Mouse (Mus musculus) CH12.LX (cell line): ENCODE results near the gene Phactr1. TPM values are rescaled to one million over a fixed set of nuclear protein-coding genes. Genes with fewer than 3 reads are reported as not detected.

ENCODE experiments used
- DNase-seq: peaks from one replicate; pipeline ENCODE4 v3.0.0-alpha.2; 2013; ENCODE audit errors: extremely low read depth
- H3K27ac ChIP-seq: 2 replicates; pipeline ENCODE4 v1.5.1; 2012; ENCODE audit warnings: low read depth, mild to moderate bottlenecking, control low read depth, moderate library complexity; ENCODE audit not compliant: insufficient read depth
- H3K27me3 ChIP-seq: replicated peaks from 2 replicates; pipeline ENCODE3; 2012; ENCODE audit warnings: inconsistent platforms
- H3K36me3 ChIP-seq, 2 experiments: replicated peaks in 1 of 2; 2 replicates each; pipeline versions ENCODE3 to v1.6.1; 2012; ENCODE audit warnings: inconsistent platforms in 1 of 2, low read length in 1 of 2, mild to moderate bottlenecking in 1 of 2, mixed read lengths in 1 of 2, moderate library complexity in 1 of 2; ENCODE audit not compliant: control insufficient read depth in 1 of 2, insufficient read depth in 1 of 2
- H3K4me1 ChIP-seq, 2 experiments: 2 replicates each; pipeline ENCODE4 v1.6.1; 2012; ENCODE audit warnings: inconsistent platforms in 1 of 2, moderate library complexity in 1 of 2; ENCODE audit not compliant: insufficient read depth in 2 of 2, control insufficient read depth in 1 of 2
- H3K4me2 ChIP-seq: 2 replicates; pipeline ENCODE4 v1.6.1; 2012; ENCODE audit warnings: low read depth, mild to moderate bottlenecking, control low read depth; ENCODE audit not compliant: poor library complexity, insufficient read depth, severe bottlenecking
- H3K4me3 ChIP-seq, 3 experiments: fragments of 150-350 bp in 1 of 3; sonication (generic) in 1 of 3; replicated peaks in 1 of 3; 2 replicates each; pipeline versions ENCODE3 to v1.5.1; 2011 to 2012; ENCODE audit warnings: low read depth in 2 of 3, low read length in 2 of 3, mild to moderate bottlenecking in 2 of 3, moderate library complexity in 2 of 3, control low read depth in 1 of 3, improper control_type of control experiment in 1 of 3, inconsistent platforms in 1 of 3, mixed read lengths in 1 of 3; ENCODE audit not compliant: poor library complexity in 1 of 3
- H3K79me2 ChIP-seq: replicated peaks from 2 replicates; pipeline ENCODE4 v1.6.1; 2012; ENCODE audit warnings: mild to moderate bottlenecking, moderate library complexity; ENCODE audit not compliant: control insufficient read depth, poor library complexity, insufficient read depth, severe bottlenecking; ENCODE audit errors: extremely low read depth
- H3K9ac ChIP-seq: 2 replicates; pipeline ENCODE4 v1.6.1; 2012; ENCODE audit warnings: low read depth, mild to moderate bottlenecking, control low read depth, moderate library complexity; ENCODE audit not compliant: insufficient read depth
- H3K9me3 ChIP-seq: replicated peaks from 2 replicates; pipeline ENCODE3; 2012; ENCODE audit warnings: low read length, inconsistent platforms, mixed read lengths
- BHLHE40 ChIP-seq: IDR thresholded peaks from 2 replicates; pipeline ENCODE4 v1.6.1; 2011; ENCODE audit warnings: mild to moderate bottlenecking, low read depth, low read length, improper control_type of control experiment
- CHD1 ChIP-seq: IDR thresholded peaks from 2 replicates; pipeline ENCODE4 v1.6.1; 2012; ENCODE audit warnings: low read depth, low read length, improper control_type of control experiment, inconsistent platforms
- CTCF ChIP-seq, 2 experiments: IDR thresholded peaks in 1 of 2; conservative IDR thresholded peaks in 1 of 2; 2 replicates each; pipeline ENCODE4 v1.5.1; 2011 to 2012; ENCODE audit warnings: low read depth in 2 of 2, low read length in 2 of 2, improper control_type of control experiment in 1 of 2, inconsistent platforms in 1 of 2, mild to moderate bottlenecking in 1 of 2, moderate library complexity in 1 of 2
- HCFC1 ChIP-seq: IDR thresholded peaks from 2 replicates; pipeline ENCODE4 v1.6.1; 2012; ENCODE audit warnings: low read depth, mild to moderate bottlenecking, inconsistent platforms, low read length, improper control_type of control experiment
- JUN ChIP-seq: IDR thresholded peaks from 2 replicates; pipeline ENCODE4 v1.6.1; 2011; ENCODE audit warnings: low read depth, mild to moderate bottlenecking, low read length, improper control_type of control experiment, moderate library complexity; ENCODE audit not compliant: insufficient read depth
- JUND ChIP-seq: conservative IDR thresholded peaks from 2 replicates; pipeline ENCODE4 v1.6.1; 2011; ENCODE audit warnings: low read depth, low read length, improper control_type of control experiment
- KAT2A ChIP-seq: IDR thresholded peaks from 2 replicates; pipeline ENCODE4 v1.6.1; 2012; ENCODE audit warnings: low read length, improper control_type of control experiment, inconsistent platforms; ENCODE audit not compliant: insufficient replicate concordance
- MAX ChIP-seq: IDR thresholded peaks from 2 replicates; pipeline ENCODE4 v1.6.1; 2011; ENCODE audit warnings: low read length, improper control_type of control experiment
- MEF2A ChIP-seq: IDR thresholded peaks from 2 replicates; pipeline ENCODE4 v1.6.1; 2014; ENCODE audit warnings: low read depth, mild to moderate bottlenecking, inconsistent platforms, low read length, improper control_type of control experiment, borderline replicate concordance
- MYC ChIP-seq: IDR thresholded peaks from 2 replicates; pipeline ENCODE4 v1.6.1; 2011; ENCODE audit warnings: low read depth, mild to moderate bottlenecking, improper control_type of control experiment, low read length
- NELFE ChIP-seq: IDR thresholded peaks from 2 replicates; pipeline ENCODE4 v1.6.1; 2011; ENCODE audit warnings: low read depth, low read length, improper control_type of control experiment
- PAX5 ChIP-seq: IDR thresholded peaks from 2 replicates; pipeline ENCODE4 v1.6.1; 2012; ENCODE audit warnings: low read length, inconsistent platforms, mixed read lengths
- POLR2AphosphoS2 ChIP-seq: IDR thresholded peaks from 2 replicates; pipeline ENCODE4 v1.6.1; 2011; ENCODE audit warnings: low read depth, low read length, improper control_type of control experiment
- RCOR1 ChIP-seq: conservative IDR thresholded peaks from 2 replicates; pipeline ENCODE4 v1.6.1; 2012; ENCODE audit warnings: low read depth, mild to moderate bottlenecking, inconsistent platforms, low read length, improper control_type of control experiment
- TCF12 ChIP-seq: IDR thresholded peaks from 2 replicates; pipeline ENCODE4 v1.6.1; 2014; ENCODE audit warnings: low read depth, mild to moderate bottlenecking, inconsistent platforms, low read length, improper control_type of control experiment
- ZC3H11A ChIP-seq: IDR thresholded peaks from 2 replicates; pipeline ENCODE4 v1.6.1; 2012; ENCODE audit warnings: low read depth, mild to moderate bottlenecking, inconsistent platforms, low read length, improper control_type of control experiment
- ZMIZ1 ChIP-seq: IDR thresholded peaks from 2 replicates; pipeline ENCODE4 v1.6.1; 2012; ENCODE audit warnings: low read depth, mild to moderate bottlenecking, inconsistent platforms, low read length, improper control_type of control experiment
- dilution Hi-C: fragments of 300-500 bp; cut with MboI; formaldehyde crosslinking; loops from 2 replicates; pipeline ENCODE4 v1.14.3; 2020; ENCODE audit warnings: low sequenced_read_pairs; ENCODE audit not compliant: extremely low pct_unique_long_range_greater_than_20kb, extremely low pct_ligation_motif_present
- in situ Hi-C: fragments of 300-500 bp; cut with MboI; formaldehyde crosslinking; loops from 3 replicates; pipeline ENCODE4 v1.14.3; 2019; ENCODE audit warnings: low sequenced_read_pairs, low pct_ligation_motif_present, low pct_unique_long_range_greater_than_20kb, mixed read lengths
- polyA plus RNA-seq: library from polyadenylated mRNA; unstranded; fragments of >175 nt; gene quantifications from 2 replicates; pipeline ENCODE4 v1.2.1, GENCODE M21; 2012; ENCODE audit warnings: low read depth; ENCODE audit not compliant: insufficient read length
- total RNA-seq, 2 experiments: library from RNA; depleted of rRNA; stranded (reverse); fragments of 300-350 nt in 1 of 2; fragments of >200 nt in 1 of 2; gene quantifications; 2 replicates each; pipeline ENCODE4 v1.2.3; 2012 to 2014

The Phactr1 gene
- total and polyA plus RNA-seq, 3 experiments, result 2.0 to 6.1 (median 3.1) TPM

DNA sequence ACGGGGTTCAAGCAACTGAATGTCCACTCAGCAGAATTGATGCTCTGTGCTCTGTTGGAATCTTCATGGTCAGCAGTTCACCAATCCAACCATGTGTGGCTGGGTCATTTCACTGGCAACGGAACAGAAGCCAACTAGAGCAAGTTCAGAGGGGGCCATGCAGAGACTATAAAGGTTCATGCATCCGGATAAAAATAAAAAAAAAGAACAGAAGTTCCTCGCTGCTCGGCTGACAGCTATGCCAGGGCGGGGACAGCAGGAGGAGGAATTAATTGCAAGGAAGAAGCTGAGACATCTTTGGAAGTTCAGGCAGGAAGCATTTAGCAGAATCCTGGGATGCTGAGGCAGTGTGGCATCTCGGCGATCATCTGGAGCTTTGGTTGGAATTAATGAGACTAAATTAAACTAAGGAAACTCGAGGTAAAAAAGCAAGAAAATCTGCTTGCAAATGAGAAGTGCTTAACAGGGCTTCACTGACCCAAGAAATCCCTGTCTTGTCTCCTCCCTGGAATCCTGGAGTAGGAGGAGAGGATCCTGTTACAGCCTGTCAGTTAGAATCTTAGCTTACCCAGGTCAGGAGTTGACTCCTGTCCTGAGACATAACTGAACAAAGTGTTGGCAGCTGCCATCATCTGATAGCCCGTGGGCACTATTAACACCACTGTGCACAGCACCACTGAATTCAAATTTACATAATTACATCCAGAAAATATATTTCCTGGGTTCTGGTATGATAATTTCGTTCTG lies 77.4 kb downstream of the Phactr1 start:
- dilution Hi-C loops, result no loop called here

DNA sequence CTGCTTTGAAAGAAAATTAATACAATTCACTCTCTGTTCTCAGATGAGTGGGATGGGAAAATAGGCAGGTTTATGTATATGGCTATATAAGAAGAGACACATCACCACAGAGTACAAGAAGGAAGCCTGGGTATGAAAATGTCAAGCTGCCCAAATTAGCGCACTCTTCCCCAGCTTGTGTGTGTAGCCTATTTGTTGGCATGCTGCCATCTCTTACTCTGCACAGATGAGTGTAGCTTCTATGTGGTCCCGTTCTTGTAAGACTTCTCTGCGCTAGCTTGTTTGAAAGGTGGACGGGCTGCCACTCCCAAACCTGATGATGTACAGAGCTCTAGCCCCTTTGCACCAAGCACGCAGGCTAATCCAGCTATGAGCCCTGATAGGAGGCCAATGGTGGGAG lies 78.7 kb downstream of the Phactr1 start:
- Histone ChIP-seq H3K27ac (no peak overlapping the region), H3K9me3 (no peaks in the 10 kb centered on the region), H3K4me2 (no peak overlapping the region), H3K27me3 (no peaks in the 10 kb centered on the region), H3K36me3 (no peaks in the 10 kb centered on the region), H3K4me1 (no peaks in the 10 kb centered on the region), H3K4me3 (no peak overlapping the region), H3K9ac (no peak overlapping the region), H3K79me2 (no peaks in the 10 kb centered on the region)
- TF ChIP-seq PAX5 (no peak), MEF2A (no peak), CTCF (conservative IDR thresholded peaks at IDR 0.05 in 1 of 2, IDR thresholded peaks at IDR 0.05 in 1 of 2; ENCODE audit: low read depth in 2 of 2, low read length in 2 of 2) (no peak), HCFC1 (no peak), TCF12 (no peak), KAT2A (no peak), RCOR1 (no peak), JUN (no peak), MYC (no peak), MAX (no peak), ZC3H11A (no peak), POLR2AphosphoS2 (no peak)
- dilution Hi-C loops (no loop called here), in situ Hi-C loops (no loop called here)
- DNase-seq, result no peak

More for the DNA sequence above, 77.4 kb downstream of the Phactr1 start:
- no peak overlapping the region for H3K27ac ChIP-seq
- H3K4me1 ChIP-seq, result no peaks in the 10 kb centered on the region; a peak in 1 of 4 replicates
- H3K9me3 ChIP-seq, result no peaks in the 10 kb centered on the region
- no peak overlapping the region for H3K4me2 ChIP-seq
- no peak for DNase-seq
- TF ChIP-seq NELFE (no peak), HCFC1 (no peak), CHD1 (no peak), BHLHE40 (no peak), MYC (no peak), JUND (no peak), ZMIZ1 (no peak)
- TF ChIP-seq, all 38 proteins: peak for 0
- H3K36me3 ChIP-seq, result no peaks in the 10 kb centered on the region
- no peak overlapping the region for H3K4me3 ChIP-seq
- no peaks in the 10 kb centered on the region for H3K79me2 ChIP-seq
- H3K27me3 ChIP-seq, result no peaks in the 10 kb centered on the region
- in situ Hi-C loops, result no loop called here
- no peak overlapping the region for H3K9ac ChIP-seq
